Mouse (Mus musculus) urinary bladder, postnatal 14 days (tissue): ENCODE results near the gene Apex1.
"Not testable (repeated sequence)": the region's sequence is repeated elsewhere in the genome, so short reads cannot be mapped to it uniquely, and the experiment has no call there.

Experiments used
- DNase-seq: peaks from one replicate; pipeline ENCODE4 v3.0.0; 2021; ENCODE audit warnings: low spot score

The Apex1 gene

GRCm38 (mm10) chr14:50969558-50970544 is 45.1 kb downstream of the Apex1 start:
- DNase-seq: no peak

GRCm38 (mm10) chr14:50970822-50971221 is 46.1 kb downstream of the Apex1 start:
- DNase-seq: no peak

GRCm38 (mm10) chr14:50973054-50973453 is 48.3 kb downstream of the Apex1 start:
- not testable (repeated sequence) for DNase-seq

- DNase-seq: no peak
These were observed 48.9 kb downstream of the Apex1 start for GRCm38 (mm10) chr14:50973700-50974099.

GRCm38 (mm10) chr14:50975001-50975400 is 50.2 kb downstream of the Apex1 start:
- DNase-seq: no peak

- DNase-seq: no peak
These were observed 51.9 kb downstream of the Apex1 start for GRCm38 (mm10) chr14:50976674-50977073.
